Mouse (Mus musculus) adrenal gland, postnatal 0 days (tissue): ENCODE data around the gene Rab9b. TPM values are rescaled to one million over a fixed set of nuclear protein-coding genes. Genes with fewer than 3 reads are reported as not detected.

ENCODE experiments used
- polyA plus RNA-seq: library from polyadenylated mRNA; unstranded; fragments of >200 nt; fragmentation: Nextera tagmentation; extraction: Ambion mirVana; gene quantifications from 2 replicates; pipeline ENCODE4 v1.2.1, GENCODE M21; 2015

The Rab9b gene
- 0.86 and 2.1 TPM in 2 replicates for polyA plus RNA-seq

DNA sequence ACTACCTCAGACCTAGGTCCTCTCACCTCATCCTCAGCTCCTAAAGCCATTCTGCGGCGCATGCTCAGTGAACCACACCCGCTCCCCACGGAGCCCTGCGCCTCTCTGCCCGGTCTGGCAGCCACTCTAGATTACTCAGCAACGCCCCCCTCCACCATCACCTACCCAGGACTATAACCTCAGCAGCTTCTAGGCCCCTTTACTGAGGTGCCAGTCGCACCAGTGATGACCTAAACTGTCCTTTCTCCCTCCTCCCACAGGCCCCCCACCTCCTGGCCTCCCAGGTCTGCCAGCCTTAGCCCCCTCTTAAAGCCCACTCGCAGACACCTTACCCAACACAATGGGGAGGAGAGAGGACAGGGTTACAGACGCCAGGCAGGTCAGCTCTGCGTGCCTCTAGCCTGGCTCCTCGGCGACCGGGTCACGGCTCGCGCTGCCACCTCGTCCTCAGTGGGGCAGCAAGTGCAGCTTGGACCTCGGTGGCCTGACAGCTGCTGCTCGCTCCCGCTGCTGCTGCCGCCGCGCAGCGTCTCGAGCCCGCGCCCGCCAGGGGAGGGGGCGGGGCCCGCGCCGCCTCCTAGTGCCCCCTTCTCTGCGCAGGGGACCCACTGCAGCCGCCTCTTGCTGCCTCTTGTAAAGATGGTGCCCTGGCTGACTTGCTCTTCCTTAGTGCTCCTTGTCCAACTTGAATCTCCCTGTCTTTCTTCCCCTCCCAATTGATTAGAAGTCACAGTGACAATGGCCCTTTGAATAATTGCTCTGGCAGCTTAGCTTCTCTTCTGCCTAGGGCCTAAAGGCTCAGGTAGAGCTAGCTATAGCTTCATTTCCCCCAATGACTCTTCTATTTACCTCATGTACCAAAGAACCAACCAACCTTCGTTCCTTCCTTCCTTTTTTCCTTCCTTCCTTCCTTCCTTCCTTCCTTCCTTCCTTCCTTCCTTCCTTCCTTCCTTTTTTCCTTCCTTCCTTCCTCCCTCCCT lies at the start of gene Rab9b:
TSS of gene Rab9b (minus strand) at position 695 of the 980 bp plus-strand sequence.

DNA sequence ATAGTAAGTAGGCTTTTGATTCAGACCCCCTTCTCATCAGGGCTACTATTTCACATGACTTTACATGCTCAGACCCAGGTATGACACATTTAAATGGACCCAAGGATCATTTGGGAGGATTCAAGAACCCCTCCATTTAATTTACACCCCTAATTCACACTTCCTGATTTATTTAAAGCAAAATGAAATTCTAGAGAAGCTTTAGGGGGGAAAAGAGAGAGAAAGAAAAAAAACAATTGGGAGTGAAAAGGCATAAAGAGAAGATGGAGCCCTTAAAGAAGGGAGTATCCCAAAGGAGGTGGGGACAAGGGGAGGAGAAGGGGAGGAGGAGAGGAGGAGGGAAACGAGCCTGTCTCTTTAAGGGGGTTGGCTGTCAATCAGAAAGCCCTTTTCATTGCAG lies 46.2 kb downstream of the Rab9b start, which contains the start of gene Plp1:
TSS of gene Plp1 (plus strand) at position 301 of the 400 bp plus-strand sequence.

Other genes with a start within 250 kb of the Rab9b start
- gene Tceal1, start 160.8 kb downstream of the Rab9b start, polyA plus RNA-seq: 19.4 and 22.4 TPM in 2 replicates
- gene Morf4l2, start 125.1 kb downstream of the Rab9b start, polyA plus RNA-seq: 428 and 432 TPM in 2 replicates
- not detected in 2 replicates for gene Glra4, start 88.6 kb downstream of the Rab9b start, polyA plus RNA-seq
- 27.1 and 43.3 TPM in 2 replicates for gene Plp1, start 46.1 kb downstream of the Rab9b start, polyA plus RNA-seq
- not detected in 2 replicates for gene H2bfm, start 58.6 kb upstream of the Rab9b start, polyA plus RNA-seq
- 124 and 252 TPM in 2 replicates for gene Tmsb15b2, start 106.7 kb upstream of the Rab9b start, polyA plus RNA-seq
- 10.2 and 18.5 TPM in 2 replicates for gene Tmsb15l, start 108.1 kb upstream of the Rab9b start, polyA plus RNA-seq
- gene Tmsb15b1, start 108.1 kb upstream of the Rab9b start, polyA plus RNA-seq: 63.9 and 125 TPM in 2 replicates
- 34.3 and 61.9 TPM in 2 replicates for gene Zcchc18, start 124.4 kb upstream of the Rab9b start, polyA plus RNA-seq
- gene Slc25a53, start 169.5 kb upstream of the Rab9b start, polyA plus RNA-seq: 9.9 TPM in 2 replicates
- gene Fam199x, start 180.8 kb upstream of the Rab9b start, polyA plus RNA-seq: 2.4 and 2.5 TPM in 2 replicates